Mouse (Mus musculus) stomach, embryonic 14.5 days (tissue): ENCODE results near the gene Tfdp2. TPM values are rescaled to one million over a fixed set of nuclear protein-coding genes. Genes with fewer than 3 reads are reported as not detected.

ENCODE experiments used
- ATAC-seq: fragments of 200-750 bp; cut with Nextera tagmentation; 2 replicates; pipeline ENCODE4 v1.8.0; 2017; ENCODE audit warnings: low read depth, moderate TSS enrichment; ENCODE audit not compliant: insufficient number of reproducible peaks, insufficient read depth, low FRiP score
- H3K27ac ChIP-seq: fragments of 300-500 bp; sonication (generic); 2 replicates; pipeline ENCODE4 v1.5.1; 2014; ENCODE audit warnings: mild to moderate bottlenecking, low read length, moderate library complexity, mixed read lengths
- H3K27me3 ChIP-seq: fragments of 300-500 bp; sonication (generic); 2 replicates; pipeline ENCODE4 v1.6.1; 2014; ENCODE audit warnings: low read length, control low read depth, mixed read lengths; ENCODE audit not compliant: control insufficient read depth, insufficient read depth
- H3K36me3 ChIP-seq: fragments of 300-500 bp; sonication (generic); 2 replicates; pipeline ENCODE4 v1.6.1; 2014; ENCODE audit warnings: mild to moderate bottlenecking, control low read depth, low read length, moderate library complexity, mixed read lengths; ENCODE audit not compliant: control insufficient read depth, insufficient read depth
- H3K4me1 ChIP-seq: fragments of 300-500 bp; sonication (generic); 2 replicates; pipeline ENCODE4 v1.6.1; 2014; ENCODE audit warnings: low read length, control low read depth, mixed read lengths; ENCODE audit not compliant: control insufficient read depth, insufficient read depth
- H3K4me2 ChIP-seq: fragments of 300-500 bp; sonication (generic); replicated peaks from 2 replicates; pipeline ENCODE4 v1.6.1; 2014; ENCODE audit warnings: low read depth, low read length, control low read depth
- H3K4me3 ChIP-seq: fragments of 300-500 bp; sonication (generic); 2 replicates; pipeline ENCODE4 v1.5.1; 2014; ENCODE audit warnings: low read depth, low read length, control low read depth
- H3K9ac ChIP-seq: fragments of 300-500 bp; sonication (generic); replicated peaks from 2 replicates; pipeline ENCODE4 v1.6.1; 2014; ENCODE audit warnings: low read depth, mild to moderate bottlenecking, control low read depth, low read length, moderate library complexity, mixed read lengths
- H3K9me3 ChIP-seq: fragments of 300-500 bp; sonication (generic); 2 replicates; pipeline ENCODE4 v1.6.1; 2016; ENCODE audit warnings: low read depth, low read length, control low read depth; ENCODE audit not compliant: control insufficient read depth
- WGBS: fragments of 180-500 bp; shearing (Covaris S2); extraction: QIAGEN DNeasy Blood & Tissue Kit; methylation state at CpG from one replicate; pipeline ENCODE4 v1.1.7; 2014; 5-methylcytosine and 5-hydroxymethylcytosine counted together
- polyA plus RNA-seq: library from polyadenylated mRNA; unstranded; fragments of >200 nt; fragmentation: Nextera tagmentation; extraction: Ambion mirVana; gene quantifications from 2 replicates; pipeline ENCODE4 v1.2.1, GENCODE M21; 2014

Gene Tfdp2
- polyA plus RNA-seq, 1 experiment from 2014 or later, result 60.4 TPM

- Histone ChIP-seq H3K27ac (no peak overlapping the region), H3K9ac (no peak overlapping the region), H3K27me3 (no peaks in the 10 kb centered on the region), H3K9me3 (no peaks in the 10 kb centered on the region), H3K36me3 (no peaks in the 10 kb centered on the region), H3K4me1 (no peaks in the 10 kb centered on the region), H3K4me3 (no peak overlapping the region), H3K4me2 (no peak overlapping the region)
- ATAC-seq, result no peak
- 66% methylated on average over 2 of the region's 2 CpGs for WGBS
Observed at GRCm38 (mm10) chr9:96235477-96235876, 39.4 kb downstream of the Tfdp2 start.

DNA sequence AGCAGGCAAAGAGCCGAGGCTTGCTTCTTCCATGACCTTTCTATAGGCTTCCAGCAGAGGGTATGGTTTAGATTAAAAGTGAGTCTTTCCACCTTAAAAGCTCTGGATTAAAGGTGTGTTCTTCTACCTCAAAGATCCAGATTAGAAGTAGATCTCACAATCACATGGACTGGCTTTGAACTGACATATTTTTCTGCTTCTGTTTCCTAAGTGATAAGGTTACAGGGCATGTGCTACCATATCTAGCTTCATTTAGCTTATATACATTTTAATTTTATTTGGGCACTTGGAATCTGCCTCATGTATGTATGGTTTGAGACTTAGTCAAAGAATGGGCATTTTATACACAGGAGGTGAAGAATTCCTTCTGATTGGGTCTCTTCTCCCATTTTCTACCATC, 41.3 kb downstream of the Tfdp2 start:
- Histone ChIP-seq H3K4me3 (no peak overlapping the region), H3K4me2 (no peak overlapping the region), H3K27me3 (no peaks in the 10 kb centered on the region), H3K9me3 (no peaks in the 10 kb centered on the region), H3K27ac (no peak overlapping the region), H3K4me1 (no peaks in the 10 kb centered on the region), H3K9ac (no peak overlapping the region), H3K36me3 (no peaks in the 10 kb centered on the region)
- ATAC-seq, result no peak
- WGBS, result 75% methylated on average over 1 of the region's 1 CpGs

GRCm38 (mm10) chr9:96238286-96238685, 42.2 kb downstream of the Tfdp2 start:
- no peak overlapping the region for H3K9ac ChIP-seq
- WGBS, result 77% methylated on average over 1 of the region's 1 CpGs
- H3K4me1 ChIP-seq, result no peaks in the 10 kb centered on the region
- no peak for ATAC-seq
- no peak overlapping the region for H3K4me3 ChIP-seq
- no peak overlapping the region for H3K27ac ChIP-seq
- no peaks in the 10 kb centered on the region for H3K36me3 ChIP-seq
- no peaks in the 10 kb centered on the region for H3K27me3 ChIP-seq
- no peaks in the 10 kb centered on the region for H3K9me3 ChIP-seq
- H3K4me2 ChIP-seq, result no peak overlapping the region

DNA sequence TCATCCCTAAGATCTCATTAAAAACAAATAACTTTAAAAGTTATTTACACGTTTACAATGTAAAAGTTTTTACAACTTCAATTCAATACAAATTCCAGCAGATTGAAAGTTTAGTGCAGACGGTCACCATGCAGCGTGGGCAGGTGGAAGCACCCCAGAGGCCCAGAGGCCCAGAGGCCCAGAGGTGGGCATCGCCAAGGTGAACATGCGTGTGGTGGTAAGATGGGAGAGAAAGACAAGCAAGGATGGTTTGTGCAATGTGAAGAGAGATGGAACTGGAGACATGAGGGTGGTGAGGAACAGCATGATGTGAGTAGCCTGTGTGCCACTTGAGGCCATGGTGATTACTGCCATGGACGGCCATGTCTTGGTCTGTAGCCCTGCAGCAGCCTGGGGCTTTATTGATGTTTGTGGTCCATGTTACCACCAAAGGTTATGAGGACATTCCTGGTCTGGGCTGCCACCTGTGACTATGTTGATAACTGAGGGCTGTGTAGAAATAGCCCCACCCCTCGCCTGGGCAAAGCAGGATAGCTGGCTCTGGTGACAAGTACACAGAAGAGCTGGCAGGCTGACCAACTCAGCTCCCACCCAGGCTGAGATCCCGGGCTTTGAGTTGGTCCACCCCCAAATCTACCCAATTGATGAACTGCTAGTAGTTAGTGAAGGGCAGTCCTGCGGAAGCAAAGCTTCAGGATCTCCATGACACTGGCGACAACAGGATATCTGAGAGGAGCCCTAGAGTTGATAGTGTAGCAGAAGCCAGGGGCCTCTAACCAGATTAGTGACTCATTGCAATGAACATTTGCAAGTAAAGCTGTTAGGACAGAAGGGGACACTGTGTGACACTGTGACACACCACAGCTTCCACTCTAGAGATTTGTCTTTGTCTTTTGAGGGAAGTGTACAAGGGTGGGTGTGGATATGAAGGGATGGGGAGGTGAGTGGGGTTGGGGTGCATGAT, 45.3 kb downstream of the Tfdp2 start:
- H3K4me3 ChIP-seq, result no peak overlapping the region
- no peak overlapping the region for H3K9ac ChIP-seq
- H3K4me2 ChIP-seq, result no peak overlapping the region
- 87% methylated on average over 10 of the region's 10 CpGs for WGBS
- no peaks in the 10 kb centered on the region for H3K9me3 ChIP-seq
- no peaks in the 10 kb centered on the region for H3K4me1 ChIP-seq
- no peaks in the 10 kb centered on the region for H3K36me3 ChIP-seq
- ATAC-seq, result peak; percentile 89
- no peaks in the 10 kb centered on the region for H3K27me3 ChIP-seq
- H3K27ac ChIP-seq, result no peak overlapping the region

- Histone ChIP-seq H3K9me3 (no peaks in the 10 kb centered on the region), H3K9ac (no peak overlapping the region), H3K4me2 (no peak overlapping the region), H3K27ac (no peak overlapping the region), H3K4me3 (no peak overlapping the region), H3K27me3 (no peaks in the 10 kb centered on the region), H3K4me1 (no peaks in the 10 kb centered on the region), H3K36me3 (no peaks in the 10 kb centered on the region)
- no peak for ATAC-seq
- WGBS, result 58% methylated on average over 6 of the region's 6 CpGs
Observed at GRCm38 (mm10) chr9:96243915-96244314, 47.8 kb downstream of the Tfdp2 start.

DNA sequence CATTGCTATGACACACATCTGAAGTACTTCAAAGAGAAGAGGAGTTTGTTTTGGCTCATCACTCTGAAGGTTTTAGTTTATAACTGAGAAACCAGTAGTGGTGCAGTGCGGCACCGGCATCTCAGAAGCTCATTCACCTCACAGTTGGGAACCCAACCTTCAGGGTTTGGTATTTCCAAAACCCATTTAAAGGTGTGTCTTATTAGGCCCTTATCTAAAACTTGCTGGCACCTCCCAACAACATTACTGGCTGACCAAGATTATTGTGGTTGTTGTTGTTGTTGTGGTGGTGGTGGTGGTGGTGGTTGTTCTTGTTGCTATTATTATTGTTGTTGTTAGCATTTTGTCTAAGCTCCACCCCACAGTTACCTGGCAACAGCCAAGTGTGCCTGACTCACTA, 58.7 kb downstream of the Tfdp2 start:
- Histone ChIP-seq H3K27me3 (no peaks in the 10 kb centered on the region), H3K4me3 (no peak overlapping the region), H3K36me3 (no peaks in the 10 kb centered on the region), H3K27ac (no peak overlapping the region), H3K9ac (no peak overlapping the region), H3K4me2 (no peak overlapping the region), H3K4me1 (0 out of 2 replicates have a peak, but pooled peaks cover 2% of the 10 kb centered on the region), H3K9me3 (no peaks in the 10 kb centered on the region)
- WGBS, result 97% methylated on average over 2 of the region's 2 CpGs
- no peak for ATAC-seq

DNA sequence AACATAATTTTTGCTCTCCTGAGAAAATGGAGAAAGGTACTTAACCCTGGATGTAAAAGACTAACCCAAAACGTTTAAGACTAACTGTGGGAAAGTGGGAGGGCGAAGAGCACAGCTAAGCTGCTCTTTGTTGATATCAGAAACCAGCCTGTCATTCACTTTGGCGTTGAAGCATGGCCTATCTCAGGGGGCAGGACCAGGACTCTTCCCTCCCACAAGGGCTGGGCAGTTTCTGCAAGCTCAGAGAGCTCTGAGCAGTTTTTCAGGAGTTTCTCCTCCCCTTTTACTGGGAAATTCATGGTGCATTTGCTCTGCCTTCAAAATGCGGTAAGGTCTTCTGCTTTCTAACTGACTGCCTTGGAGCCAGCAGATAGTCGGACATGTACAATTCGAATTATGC, 62.4 kb downstream of the Tfdp2 start:
- Histone ChIP-seq H3K9me3 (no peaks in the 10 kb centered on the region), H3K27me3 (no peaks in the 10 kb centered on the region), H3K4me2 (peak overlapping the region; percentile 39), H3K4me3 (no peak overlapping the region), H3K27ac (no peak overlapping the region), H3K9ac (no peak overlapping the region), H3K36me3 (no peaks in the 10 kb centered on the region), H3K4me1 (0 out of 2 replicates have a peak, but pooled peaks cover 2% of the 10 kb centered on the region)
- 17% methylated on average over 6 of the region's 6 CpGs for WGBS
- peak; percentile 86; the same call in 1 of the 2 replicates for ATAC-seq

- 7% methylated on average over 5 of the region's 5 CpGs for WGBS
- no peaks in the 10 kb centered on the region for H3K27me3 ChIP-seq
- no peak for ATAC-seq
- no peak overlapping the region for H3K27ac ChIP-seq
- 0 out of 2 replicates have a peak, but pooled peaks cover 2% of the 10 kb centered on the region for H3K4me1 ChIP-seq
- H3K36me3 ChIP-seq, result no peaks in the 10 kb centered on the region
- no peaks in the 10 kb centered on the region for H3K9me3 ChIP-seq
- peak overlapping the region; percentile 30 for H3K4me3 ChIP-seq
- 0 out of 2 replicates have a peak overlapping the region, but pooled peaks have one; percentile 8 for H3K9ac ChIP-seq
- peak overlapping the region; percentile 39 for H3K4me2 ChIP-seq
Observed at GRCm38 (mm10) chr9:96259017-96259512, 63.0 kb downstream of the Tfdp2 start.
